Mouse (Mus musculus): ENCODE measurements at regions not wholly inside any gene's neighbourhood (a gene's known extent, or its start where the extent isn't known, plus 50 kb on each side); places are given as distances from the start of the nearest gene placed in this dataset.

DNA sequence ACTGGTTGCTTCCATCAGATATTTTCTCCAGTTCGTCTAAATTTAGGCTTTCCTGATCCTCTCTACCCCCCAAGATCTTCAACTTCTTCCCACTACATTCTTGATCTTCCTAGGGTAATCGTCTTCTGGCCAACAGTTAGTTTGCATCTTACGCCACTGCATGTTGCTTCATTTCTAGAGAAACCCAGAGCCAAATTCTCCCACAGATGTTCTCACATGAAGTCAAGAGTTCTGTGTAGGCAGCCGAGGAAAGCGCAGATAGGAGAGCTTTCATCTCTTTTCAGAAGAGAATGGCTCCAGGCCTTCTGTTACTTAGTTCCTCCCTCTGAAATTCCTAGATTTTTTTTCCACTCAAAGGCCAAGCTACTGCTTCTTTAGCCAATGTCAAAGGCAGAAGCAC is 179.9 kb downstream of the Fgf10 start:
- no peak for DNase-seq (ENCODE audit: low spot score)

DNA sequence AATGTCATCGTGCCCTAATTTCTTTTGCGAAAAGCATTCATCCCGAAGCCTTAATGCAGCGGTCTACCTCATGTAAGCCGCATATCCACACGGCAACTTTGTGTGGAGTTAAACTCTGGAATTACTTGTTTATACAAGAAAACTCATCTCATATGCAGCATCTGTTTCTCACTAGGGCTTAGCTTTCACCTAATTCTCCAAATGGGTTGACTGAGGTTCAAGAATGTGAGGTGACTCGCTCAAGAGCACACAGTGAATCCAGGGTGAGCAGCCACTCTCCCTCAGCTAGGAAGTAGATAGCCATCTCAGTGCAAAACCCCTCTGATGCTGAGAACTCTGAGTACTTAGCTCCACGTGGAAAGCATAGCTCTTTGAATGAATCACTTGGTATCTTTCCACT is 181.1 kb downstream of the Fgf10 start:
- no peak for DNase-seq (ENCODE audit: low spot score)

DNA sequence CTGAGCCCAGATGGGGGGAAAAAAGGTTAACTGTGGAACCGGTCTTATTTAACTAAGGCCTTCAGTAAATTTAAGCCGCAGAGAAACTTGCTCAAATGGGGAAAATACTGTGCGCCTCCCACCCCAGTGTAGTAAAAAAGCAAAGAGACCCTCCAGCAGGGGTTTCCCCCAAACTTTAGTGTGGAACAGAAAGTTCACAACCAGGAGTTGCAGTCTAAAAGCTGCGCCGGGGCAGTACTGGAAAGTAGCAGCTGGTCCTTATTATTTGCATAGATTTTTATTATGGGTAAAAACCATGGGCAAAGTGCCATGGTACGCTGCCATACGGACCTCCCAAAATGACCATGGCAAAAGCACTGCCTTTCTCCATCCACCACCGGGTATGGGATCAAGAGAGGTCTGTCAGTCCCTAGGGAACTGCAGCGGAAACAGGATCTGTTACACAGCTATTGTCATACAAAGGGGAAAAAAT is 216.8 kb downstream of the Fgf10 start:
- no peak for DNase-seq (ENCODE audit: low spot score)

DNA sequence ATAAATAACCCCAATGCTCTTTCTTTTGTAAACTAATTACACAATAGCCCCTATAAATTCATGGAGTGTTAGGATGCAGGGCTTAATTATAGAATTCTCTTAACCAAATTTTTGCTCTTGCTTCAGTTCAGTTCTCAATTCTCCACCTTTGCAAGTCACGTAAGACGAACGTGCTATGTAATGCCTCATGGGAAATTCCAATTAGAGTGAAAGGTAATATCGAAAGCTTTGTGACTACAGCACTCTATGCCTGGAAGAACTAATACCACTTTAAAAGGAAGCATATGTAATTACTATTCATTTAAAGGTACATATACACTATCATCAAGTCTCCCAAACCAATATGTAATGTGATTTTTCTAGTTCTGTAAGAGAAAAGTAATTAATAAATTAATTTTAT is 225.5 kb downstream of the Fgf10 start:
- DNase-seq (ENCODE audit: low spot score): no peak

DNA sequence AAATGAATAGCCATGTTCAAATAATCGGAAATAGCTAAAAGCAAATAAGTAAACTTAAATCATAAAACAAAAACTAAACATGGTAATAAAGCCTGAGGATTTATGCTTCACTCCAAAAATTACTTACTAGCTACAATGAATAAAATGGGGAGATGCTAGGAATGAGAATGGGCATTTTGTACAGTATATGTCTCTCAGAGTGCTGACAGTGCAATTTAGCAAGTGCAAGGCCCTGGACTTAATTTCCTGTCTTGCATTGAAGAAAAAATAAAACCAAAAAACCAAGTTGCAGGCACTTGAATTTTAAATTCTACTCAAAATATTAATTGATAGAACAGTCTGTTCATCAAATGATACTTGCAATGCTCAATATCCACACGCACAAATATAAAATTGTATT is 232.4 kb downstream of the Fgf10 start:
- no peak for DNase-seq (ENCODE audit: low spot score)

DNA sequence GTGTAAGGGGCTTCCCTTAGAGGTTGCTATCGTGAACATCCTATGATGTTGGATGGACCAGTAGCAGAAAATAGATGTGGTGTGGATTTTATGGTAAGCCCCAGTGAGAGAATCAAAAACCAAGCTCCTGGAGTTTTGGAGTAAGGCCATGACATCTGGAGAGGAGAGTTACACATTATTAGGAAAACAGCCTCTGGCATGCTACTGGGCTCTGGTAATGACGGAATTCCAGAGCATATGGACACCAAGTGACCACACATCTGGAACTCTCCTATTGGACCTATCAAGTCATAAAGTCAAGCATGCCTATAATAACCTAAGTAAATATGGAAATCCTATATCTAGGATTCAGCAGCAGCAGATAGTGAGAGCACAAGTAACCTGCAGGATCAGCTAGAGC is 240.8 kb downstream of the Fgf10 start:
- DNase-seq (ENCODE audit: low spot score): no peak

DNA sequence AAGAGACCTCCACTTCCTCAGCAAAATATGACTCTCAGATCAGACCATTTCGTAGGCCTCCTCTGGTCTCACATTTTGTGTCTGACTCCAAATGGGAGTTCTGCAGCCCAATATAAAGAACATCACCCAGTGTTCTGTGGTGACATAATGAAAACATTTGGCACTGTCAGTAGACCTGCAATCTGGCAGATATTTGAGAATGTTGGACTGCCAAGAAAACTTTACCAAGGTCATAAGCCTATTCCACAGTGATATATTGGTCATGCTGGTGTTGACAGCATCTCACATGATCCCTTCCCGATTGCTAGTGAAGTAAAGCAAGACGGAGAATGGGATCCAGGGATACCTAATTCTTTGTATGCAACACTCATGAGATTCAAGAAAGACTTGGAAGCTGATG is 271.2 kb downstream of the Fgf10 start:
- DNase-seq (ENCODE audit: low spot score): no peak

DNA sequence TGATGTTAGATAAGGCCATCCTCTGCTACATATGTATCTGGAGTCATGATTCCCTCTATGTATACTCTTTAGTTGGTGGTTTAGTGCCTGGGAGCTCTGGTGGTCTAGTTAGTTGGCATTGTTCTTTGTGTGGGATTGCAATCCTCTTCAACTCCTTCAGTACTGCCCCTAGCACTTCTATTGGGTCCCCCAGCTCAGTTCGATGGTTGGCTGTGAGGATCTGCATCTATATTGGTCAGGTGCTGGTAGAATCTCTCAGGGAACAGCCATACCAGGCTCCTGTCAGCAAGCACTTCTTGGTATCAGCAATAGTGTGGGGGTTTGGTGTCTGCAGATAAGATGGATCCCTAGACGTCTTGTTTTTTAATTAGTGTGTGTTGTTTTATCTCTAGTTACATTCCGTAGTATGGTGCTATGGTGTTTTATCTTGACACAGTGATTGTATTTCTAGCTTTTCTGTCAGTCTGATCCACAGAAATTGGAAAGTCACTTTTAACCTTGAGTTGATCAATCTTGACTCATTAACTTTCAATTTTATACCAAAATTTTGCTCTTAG is 296.6 kb downstream of the Fgf10 start:
- no peak for DNase-seq (ENCODE audit: low spot score)

DNA sequence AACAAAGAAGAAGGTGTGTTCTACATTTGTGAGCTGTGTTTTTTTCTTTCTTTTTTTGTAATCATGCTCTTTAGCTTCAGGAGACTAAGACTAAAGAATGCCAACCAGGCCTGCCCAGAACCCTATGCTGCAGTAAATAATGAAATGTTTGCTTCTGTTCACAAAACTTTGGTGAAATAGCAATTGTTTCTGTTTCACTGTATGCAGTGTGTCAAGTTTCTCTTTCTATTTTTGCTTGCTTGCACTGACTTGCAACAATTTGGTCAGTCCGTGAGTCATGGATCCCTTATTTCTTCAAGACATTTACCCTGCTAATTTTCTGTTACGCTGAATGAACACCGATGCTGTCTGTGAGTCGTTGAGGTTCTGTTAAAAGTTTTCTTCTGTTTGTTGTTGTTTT is 298.1 kb downstream of the Fgf10 start:
- DNase-seq (ENCODE audit: low spot score): no peak

DNA sequence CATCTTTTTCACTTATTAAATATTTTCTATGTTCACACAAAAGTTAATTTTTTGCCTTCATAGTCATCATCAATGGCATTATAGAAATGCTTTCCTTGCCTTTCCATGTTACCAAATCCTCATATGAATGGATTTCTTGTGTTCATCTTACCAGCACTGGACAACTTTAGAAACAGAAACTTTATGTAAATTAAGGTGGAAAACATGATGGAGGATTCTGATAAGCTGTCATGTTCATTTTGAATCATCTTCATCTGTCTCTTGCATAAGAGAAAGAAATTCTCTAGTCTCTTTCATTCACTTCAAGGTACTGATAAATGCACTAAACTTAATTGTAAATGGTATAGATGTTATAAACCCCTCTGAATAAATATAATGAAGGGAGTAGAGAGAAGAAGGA is 305.4 kb downstream of the Fgf10 start:
- no peak for DNase-seq (ENCODE audit: low spot score)

DNA sequence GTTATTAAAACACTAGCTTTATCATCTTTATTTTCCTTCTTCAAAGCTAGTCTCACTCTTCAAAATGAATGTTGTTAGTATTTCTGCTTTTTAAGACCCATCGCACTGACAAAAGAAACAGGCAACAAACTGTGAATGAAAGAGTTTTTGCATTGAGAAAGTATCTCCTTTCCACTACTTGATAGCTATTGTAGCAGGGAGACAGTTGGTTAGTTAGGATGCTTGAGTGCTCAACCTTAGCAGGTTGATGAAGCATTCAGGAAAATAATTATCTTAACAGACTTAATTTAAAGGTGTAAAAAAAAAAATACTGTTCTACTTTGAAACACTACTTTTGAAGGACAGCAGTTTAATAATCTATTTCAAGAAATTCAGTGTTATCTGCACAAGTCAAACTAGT is 305.9 kb downstream of the Fgf10 start:
- no peak for DNase-seq (ENCODE audit: low spot score)

DNA sequence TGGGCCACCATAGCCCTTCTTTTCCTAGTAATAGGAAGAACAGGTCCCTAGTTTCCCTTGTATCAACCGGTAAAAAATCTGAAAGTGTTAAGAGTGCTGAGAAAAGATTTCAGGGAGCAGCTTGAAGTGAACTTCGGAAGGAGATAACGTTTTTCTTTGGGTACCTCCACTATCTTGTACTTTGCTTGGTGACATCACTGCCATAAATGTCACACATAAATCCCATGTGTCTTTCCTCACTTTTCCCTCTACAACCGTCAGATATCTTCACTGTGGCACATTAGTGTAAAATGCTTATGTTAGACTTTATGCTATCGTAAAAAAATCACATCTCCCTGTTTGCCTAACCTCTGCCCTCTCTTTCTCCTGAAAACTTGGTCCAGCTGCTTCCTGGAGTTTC is 309.9 kb downstream of the Fgf10 start:
- no peak for DNase-seq (ENCODE audit: low spot score)

DNA sequence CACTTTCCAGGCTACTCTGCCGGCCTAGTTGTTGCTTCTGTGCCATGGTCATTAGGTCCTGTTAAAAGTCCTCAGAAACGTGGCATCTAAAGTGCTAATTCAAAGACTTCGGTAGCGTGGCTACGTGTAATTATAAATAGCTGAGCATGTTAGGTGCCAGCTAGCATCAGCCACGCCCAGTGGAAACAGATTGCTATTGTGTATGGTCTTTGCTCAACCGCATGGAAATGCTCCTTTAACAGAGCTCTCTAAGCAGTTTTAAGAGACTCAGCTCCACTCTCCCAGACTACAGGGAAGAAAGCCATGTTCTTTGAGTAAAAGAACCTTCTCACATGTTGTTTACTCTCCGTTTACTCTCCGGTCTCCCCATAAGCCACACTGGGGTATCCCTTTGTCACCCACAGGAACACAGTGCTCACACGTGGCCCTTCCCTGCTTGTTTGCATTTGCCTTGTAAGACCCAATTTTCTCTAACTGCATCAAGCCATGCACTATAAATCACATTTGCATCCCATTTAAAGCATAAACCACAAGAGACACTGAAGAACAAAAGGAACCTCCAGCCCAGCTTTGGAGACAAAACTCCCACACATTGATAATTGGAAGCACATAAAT is 311.7 kb downstream of the Fgf10 start:
- DNase-seq (ENCODE audit: low spot score): no peak

DNA sequence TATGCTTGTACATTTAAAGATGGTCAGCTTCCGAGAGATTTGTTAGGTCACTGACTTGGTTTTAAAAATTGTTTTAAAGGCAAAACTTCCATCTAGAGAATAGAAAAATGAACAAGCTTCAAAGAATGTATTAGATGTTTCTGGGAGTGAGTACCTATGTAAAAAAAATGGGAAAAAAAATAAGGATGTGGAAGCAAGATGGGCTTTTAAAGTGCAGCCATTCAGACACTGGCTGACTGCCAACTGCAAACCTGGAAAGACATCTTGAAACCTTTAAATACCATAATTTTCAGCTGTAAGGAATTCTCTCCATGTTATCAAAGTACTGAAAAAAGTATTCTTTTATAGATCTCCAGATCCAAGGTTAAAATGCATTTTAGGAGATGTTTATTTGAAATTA is 315.7 kb downstream of the Fgf10 start:
- no peak for DNase-seq (ENCODE audit: low spot score)

DNA sequence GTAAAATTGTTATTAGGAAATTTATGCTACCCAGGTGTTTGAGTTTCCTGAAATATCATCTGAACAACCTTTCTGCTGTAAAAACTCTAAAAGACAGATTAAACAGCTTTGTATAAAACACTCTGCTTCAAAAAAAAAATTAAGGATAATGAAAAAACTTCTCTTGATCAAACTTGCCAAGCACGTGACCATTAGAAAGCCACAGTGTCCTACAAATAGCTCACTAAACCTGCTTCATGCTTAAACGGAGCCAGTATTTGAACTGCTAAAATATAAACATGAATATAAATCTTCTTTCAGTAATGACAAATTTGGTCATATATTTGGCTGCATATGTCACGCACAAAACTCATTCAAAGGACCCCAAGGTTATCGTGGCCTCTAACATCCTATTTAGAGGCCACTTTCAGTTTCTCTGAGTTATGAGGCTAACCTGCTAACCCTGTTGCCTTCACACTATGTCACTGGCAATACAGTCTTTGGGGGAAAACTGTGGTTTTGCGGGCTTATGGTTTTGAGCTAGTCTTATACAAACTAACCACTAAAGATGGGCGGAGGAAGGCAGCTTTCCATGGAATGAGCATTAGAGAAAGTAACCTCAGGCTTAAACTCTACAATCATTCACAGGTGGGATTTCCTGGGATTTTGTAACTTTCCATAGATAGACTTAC is 355.8 kb downstream of the Fgf10 start:
- DNase-seq (ENCODE audit: low spot score): no peak

DNA sequence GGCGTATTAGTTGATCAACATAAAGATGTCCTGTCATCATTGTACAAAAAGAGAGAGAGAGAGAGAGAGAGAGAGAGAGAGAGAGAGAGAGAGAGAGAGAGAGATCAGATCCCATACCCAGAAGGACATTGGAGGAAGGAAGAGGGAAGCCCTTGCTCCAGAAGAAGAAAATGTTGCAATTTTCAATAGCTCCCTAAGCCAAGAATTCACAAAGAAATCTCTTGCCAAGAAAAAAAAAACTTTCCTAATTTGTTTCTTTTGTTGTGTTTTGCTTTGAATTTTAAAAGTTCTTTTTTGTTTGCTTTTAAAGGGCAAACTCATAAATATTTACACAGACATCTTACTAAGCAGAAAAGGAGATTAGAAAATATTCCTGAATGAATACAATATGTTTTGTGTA is 370.0 kb downstream of the Fgf10 start:
- DNase-seq (ENCODE audit: low spot score): no peak

DNA sequence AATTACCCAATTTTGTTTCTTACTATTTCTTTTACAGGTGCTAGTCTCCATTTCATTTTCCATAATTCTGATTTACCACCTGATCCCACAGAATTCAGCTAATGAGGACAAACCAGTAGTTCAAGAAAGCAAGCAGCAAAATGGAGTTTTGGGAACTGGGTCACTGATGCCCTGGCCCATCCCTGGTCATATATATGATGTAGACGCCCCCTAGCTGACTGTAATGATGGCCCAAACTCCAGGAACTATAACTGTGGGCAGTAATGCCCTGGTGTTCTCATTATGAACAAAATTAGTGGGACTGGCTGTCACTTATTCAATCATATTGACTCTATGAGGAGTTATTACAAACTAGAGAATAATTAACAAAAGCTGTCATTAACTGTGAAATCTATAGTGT is 375.5 kb downstream of the Fgf10 start:
- DNase-seq (ENCODE audit: low spot score): no peak

DNA sequence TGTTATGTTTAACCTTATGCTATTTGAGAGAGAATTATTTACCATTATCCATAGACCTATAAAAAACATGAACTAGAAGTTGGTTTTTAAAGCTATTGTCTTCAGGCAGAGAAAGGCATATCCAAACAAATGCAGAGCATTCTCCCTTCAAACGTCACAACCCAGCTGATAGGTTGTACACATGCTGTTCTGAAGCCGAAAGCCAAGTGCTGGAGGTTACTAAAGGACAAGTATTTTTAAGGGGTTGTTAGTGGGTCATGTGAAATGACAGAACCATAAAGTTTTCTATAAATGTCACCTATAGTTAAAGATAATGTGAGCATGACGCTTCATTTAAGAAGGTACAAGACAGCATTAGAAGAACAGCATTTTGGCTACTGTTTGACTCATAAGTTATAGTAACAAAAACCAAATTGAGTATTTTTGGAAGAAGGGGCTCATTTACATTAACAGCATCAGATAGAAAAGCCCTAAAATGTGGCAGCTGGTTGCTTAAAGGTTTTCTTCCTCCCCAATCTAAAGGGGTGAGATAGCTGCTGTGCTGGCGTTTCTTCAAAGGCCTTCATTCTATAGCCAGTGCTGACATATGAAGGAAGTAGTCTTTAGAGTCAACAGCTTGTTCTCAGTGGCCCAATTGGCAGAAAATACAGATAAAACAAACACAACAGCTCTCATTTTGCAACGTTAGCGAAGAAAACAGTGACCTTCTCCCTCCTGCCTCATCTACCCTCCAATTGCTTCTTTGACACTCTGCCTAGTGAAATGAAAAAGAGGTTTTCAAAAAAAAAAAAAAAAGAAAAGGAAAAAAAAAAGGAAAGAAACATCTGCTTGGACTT is 359.4 kb upstream of the Paip1 start:
- DNase-seq (ENCODE audit: low spot score): no peak

DNA sequence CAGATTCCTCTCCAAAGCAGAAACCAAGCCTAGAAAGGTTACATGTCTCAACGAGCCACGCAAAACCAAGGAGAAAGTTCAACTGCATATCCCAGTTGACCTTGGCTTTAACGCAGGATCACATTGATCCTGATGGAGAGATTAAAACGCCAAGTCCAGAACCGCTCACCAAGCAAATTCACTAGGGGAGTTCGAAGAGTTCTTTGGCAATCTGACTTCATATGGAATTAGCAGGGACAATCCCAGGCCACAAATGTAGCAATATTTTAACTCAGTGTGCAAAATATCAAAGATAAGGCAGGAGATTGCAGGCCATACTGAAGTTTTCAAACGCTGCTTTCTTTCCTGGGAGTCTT is 358.8 kb upstream of the Paip1 start:
- no peak for DNase-seq (ENCODE audit: low spot score)

DNA sequence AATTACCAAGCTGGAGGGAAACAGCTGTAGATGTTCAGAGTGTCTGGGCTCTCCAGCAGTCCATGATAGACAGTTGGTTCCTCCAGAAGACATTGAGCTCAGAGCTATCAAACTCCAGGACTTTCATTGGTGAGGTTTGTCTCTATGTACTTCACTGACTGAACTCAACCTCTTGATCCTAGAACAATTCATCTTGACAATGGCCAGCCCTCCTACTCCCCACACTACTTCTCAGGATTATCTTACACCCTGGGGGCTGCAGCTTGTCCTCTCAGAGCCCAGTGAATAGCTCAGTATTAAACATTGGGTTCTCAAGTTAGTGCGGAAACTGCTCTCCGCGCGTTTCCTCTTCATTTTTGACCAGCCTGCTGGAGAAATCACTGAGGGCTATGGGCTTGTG is 349.2 kb upstream of the Paip1 start:
- DNase-seq (ENCODE audit: low spot score): no peak

DNA sequence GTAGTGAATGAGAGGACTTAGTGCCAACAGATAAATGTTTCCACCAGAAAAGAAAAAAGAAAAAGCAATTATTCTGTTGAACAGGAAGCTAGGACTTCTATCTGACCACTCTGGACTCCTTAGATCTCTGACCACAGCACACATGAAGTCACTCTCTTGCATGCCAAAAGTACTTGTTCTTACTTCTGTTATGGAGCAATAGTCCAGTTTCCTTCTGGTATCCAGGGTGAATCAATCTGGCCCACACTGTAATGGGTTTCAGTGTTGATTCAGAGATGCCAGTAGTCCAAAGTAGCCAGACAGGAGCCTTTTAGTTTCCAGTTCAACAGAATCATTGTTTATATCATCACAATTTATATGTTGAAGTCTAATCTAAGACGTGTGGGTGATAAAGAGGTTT is 346.7 kb upstream of the Paip1 start:
- DNase-seq (ENCODE audit: low spot score): no peak

DNA sequence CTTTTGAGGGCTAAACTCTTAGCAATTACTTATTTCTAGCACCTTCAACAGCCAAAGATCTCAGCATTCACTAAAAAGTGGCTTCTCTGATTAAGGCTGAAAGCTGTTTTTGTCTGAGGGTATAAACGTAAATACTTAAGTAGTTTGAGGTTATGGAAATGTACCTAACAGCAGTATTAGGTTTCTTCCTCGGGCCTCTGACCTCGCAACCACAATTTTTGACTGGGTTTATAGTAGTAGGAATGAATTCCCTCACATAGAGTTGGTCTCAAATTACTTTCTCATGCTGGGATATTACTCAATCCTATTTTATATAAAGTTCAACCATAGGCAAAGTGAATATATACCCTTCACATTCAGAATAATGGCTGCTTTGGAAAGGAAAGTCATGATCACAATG is 310.5 kb upstream of the Paip1 start:
- DNase-seq (ENCODE audit: low spot score): no peak

DNA sequence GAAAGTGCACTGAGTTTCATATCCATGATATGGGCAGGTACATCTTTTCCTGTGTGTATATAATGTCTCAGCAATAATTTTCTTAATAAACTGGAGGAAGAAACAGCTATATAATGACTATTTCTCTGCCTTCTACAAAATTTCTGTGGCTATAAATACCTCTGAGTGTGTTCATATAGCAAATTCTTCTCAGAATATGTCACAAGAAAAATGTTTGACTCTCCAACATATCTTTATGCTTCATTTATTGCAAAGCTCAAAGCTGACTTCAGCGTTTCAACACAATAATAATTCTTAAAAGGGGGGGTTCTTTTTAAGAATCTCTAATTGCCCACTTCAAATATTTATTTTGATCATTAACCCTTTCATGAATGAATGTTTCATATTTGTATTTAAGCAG is 310.0 kb upstream of the Paip1 start:
- no peak for DNase-seq (ENCODE audit: low spot score)

Measured in urinary bladder, adult 2 months (tissue).